Mouse (Mus musculus): ENCODE results near the gene Ugt2b38. TPM values are rescaled to one million over a fixed set of nuclear protein-coding genes. Genes with fewer than 3 reads are reported as not detected.
"Not testable (repeated sequence)": the region's sequence is repeated elsewhere in the genome, so short reads cannot be mapped to it uniquely, and the experiment has no call there.

The Ugt2b38 gene
- polyA plus RNA-seq, 1 experiment, result not detected

DNA sequence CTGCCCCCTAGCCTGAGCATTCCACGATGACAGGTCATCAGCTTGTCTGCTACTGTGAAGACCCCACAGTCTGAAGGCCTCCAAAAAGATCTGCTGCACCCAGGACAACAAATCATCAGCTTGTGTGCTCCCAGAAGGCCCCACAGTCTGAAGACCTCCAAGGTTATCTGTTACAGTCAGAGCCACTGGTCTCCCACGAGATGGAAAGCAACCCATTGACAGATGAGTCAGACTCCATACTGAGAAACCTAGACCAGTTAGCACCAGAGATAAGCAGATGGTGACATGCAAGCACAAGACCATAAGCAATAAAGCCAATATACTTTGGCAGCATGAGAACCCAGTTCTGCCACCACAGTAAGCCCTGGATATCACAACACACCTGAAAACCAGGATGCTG, 43.8 kb downstream of the Ugt2b38 start:
- WGBS, result 82% methylated on average over 2 of the region's 2 CpGs
- Histone ChIP-seq H3K27ac (ENCODE audit: insufficient read depth, low read depth, low read length) (no peak overlapping the region), H3K4me1 (ENCODE audit: control insufficient read depth, insufficient read depth, low read length) (no peaks in the 10 kb centered on the region), H3K4me3 (ENCODE audit: insufficient read depth, low read depth, low read length) (no peak overlapping the region)
- TF ChIP-seq CTCF (IDR thresholded peaks at IDR 0.05; ENCODE audit: insufficient read depth, low read depth, low read length), result no peak
- TF ChIP-seq POLR2A (IDR thresholded peaks at IDR 0.05; ENCODE audit: insufficient read depth, low read depth, low read length), result no peak

DNA sequence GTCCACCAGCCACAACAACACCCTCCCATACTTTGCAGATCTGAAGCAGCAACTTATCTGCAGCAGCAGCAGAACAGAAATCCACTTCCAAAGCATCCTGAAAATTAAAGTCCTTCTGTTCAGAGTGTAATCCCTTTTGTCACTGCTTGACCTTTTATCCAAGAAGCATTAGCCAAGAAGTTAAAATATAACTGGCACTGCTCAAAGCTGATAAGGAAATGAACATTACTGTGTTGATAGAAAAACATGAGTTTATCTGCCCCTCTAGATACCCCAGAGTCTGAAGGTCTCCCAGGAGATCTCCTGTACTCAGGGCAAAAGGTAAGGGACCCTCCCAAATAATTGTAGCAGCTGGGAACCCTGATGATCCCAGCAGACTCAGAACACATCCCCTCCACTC, 44.2 kb downstream of the Ugt2b38 start:
- H3K4me3 ChIP-seq (ENCODE audit: insufficient read depth, low read depth, low read length), result no peak overlapping the region
- TF ChIP-seq POLR2A (IDR thresholded peaks at IDR 0.05; ENCODE audit: insufficient read depth, low read depth, low read length) (no peak), CTCF (IDR thresholded peaks at IDR 0.05; ENCODE audit: insufficient read depth, low read depth, low read length) (no peak)
- no peak overlapping the region for H3K27ac ChIP-seq (ENCODE audit: insufficient read depth, low read depth, low read length)
- no peaks in the 10 kb centered on the region for H3K4me1 ChIP-seq (ENCODE audit: control insufficient read depth, insufficient read depth, low read length)

DNA sequence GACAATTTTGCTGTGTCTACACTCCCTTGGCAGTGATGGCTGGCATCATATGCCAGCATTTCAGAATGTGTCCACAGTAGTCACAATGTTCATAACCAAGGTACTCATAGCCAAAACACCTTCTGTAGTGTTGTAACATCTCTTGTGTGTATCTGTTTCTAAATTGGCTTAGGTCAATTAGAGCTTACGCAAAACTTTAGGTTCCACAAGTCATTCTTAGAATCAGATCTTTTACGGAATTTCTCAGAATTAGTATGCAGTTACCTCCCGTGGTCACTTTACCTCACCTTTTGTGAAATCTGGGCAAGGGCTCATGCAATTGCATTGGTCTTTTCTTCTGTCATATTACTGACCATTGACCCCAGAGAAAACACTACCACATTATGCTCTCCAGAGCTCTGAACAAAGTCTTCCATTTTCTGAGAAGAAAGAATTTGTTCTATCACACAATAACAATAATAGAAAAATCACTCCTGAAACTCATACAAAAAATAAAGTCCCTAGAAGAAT, 48.1 kb downstream of the Ugt2b38 start:
- TF ChIP-seq POLR2A (IDR thresholded peaks at IDR 0.05; ENCODE audit: insufficient read depth, low read depth, low read length) (no peak), CTCF (IDR thresholded peaks at IDR 0.05; ENCODE audit: insufficient read depth, low read depth, low read length) (no peak)
- Histone ChIP-seq H3K27ac (ENCODE audit: insufficient read depth, low read depth, low read length) (no peak overlapping the region), H3K4me1 (ENCODE audit: control insufficient read depth, insufficient read depth, low read length) (no peaks in the 10 kb centered on the region), H3K4me3 (ENCODE audit: insufficient read depth, low read depth, low read length) (no peak overlapping the region)
- 81% methylated on average over 3 of the region's 3 CpGs for WGBS

DNA sequence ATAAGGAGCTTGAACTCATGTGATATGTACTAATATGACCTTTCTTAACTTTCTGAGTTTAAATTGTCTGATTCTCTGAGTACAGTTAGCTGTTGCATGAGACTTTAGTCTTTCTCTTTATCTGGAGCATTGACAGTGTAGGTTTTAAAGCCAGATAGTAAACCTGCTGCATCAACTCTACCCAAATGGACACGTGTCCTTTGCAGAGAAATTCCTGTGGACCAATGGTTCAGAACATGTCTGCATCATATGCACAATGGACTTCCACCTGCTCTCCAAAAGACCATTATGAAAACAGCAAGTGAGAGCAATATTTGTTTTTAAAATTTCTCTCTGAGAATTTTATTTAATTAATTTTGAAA, 50.5 kb downstream of the Ugt2b38 start:
- H3K4me3 ChIP-seq (ENCODE audit: insufficient read depth, low read depth, low read length), result no peak overlapping the region
- TF ChIP-seq CTCF (IDR thresholded peaks at IDR 0.05; ENCODE audit: insufficient read depth, low read depth, low read length), result no peak
- no peak for TF ChIP-seq POLR2A (IDR thresholded peaks at IDR 0.05; ENCODE audit: insufficient read depth, low read depth, low read length)
- no peak overlapping the region for H3K27ac ChIP-seq (ENCODE audit: insufficient read depth, low read depth, low read length)
- 85% methylated on average over 1 of the region's 1 CpGs for WGBS
- H3K4me1 ChIP-seq (ENCODE audit: control insufficient read depth, insufficient read depth, low read length), result no peaks in the 10 kb centered on the region

DNA sequence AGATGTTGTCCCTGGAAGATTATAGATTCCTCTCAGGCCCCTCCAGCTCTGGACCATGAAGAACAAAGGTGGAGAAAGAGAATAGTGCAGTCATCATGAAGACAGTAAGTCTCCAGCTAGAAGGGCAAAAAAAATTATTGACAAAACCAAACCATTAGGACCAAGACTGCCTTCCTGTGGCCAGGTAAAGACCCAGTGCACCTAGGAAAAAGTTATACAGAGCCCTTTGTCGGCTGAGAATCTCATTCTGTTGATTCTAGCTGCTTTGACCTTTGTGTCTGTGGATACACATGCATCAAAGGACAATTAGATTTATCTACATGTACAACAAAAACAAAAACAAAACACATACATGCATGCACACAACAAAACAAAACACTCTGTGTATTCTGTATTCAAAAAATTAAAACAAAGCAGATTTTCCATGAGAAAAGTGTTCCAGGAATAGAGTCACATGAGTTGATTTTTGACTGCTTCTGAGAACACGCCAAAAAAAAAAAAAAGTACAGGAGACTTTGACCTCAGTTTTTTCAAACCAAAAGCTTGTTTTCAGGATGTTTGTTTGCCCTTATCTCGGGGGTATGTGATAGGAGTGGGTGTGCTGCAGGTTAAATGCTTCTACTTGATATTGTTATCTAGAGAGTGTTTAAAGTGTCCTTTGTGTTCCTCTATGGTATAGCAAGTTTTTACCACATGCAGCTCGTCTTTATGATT, 51.1 kb downstream of the Ugt2b38 start:
- not testable (repeated sequence) for H3K4me3 ChIP-seq (ENCODE audit: insufficient read depth, low read depth, low read length); H3K4me1 ChIP-seq (ENCODE audit: control insufficient read depth, insufficient read depth, low read length); H3K27ac ChIP-seq (ENCODE audit: insufficient read depth, low read depth, low read length)
- WGBS, result 62% methylated on average over 4 of the region's 4 CpGs

Other genes starting within 250 kb of the Ugt2b38 start
- not detected in 2 replicates for gene Ugt2b37, start 169.4 kb downstream of the Ugt2b38 start, polyA plus RNA-seq (2012; ENCODE audit: insufficient read depth, insufficient read length, low replicate concordance, missing spikeins)
- not detected in 2 replicates for gene Ugt2a3, start 87.0 kb downstream of the Ugt2b38 start, polyA plus RNA-seq (2012; ENCODE audit: insufficient read depth, insufficient read length, low replicate concordance, missing spikeins)
- gene Ugt2a2, start 58.1 kb upstream of the Ugt2b38 start, polyA plus RNA-seq (2012; ENCODE audit: insufficient read depth, insufficient read length, low replicate concordance, missing spikeins), result not detected in 2 replicates
- not detected in 2 replicates for gene Gm43638, start 62.6 kb upstream of the Ugt2b38 start, polyA plus RNA-seq (2012; ENCODE audit: insufficient read depth, insufficient read length, low replicate concordance, missing spikeins)
- gene Ugt2a1, start 66.7 kb upstream of the Ugt2b38 start, polyA plus RNA-seq (2012; ENCODE audit: insufficient read depth, insufficient read length, low replicate concordance, missing spikeins), result not detected in 2 replicates
- gene Sult1b1, start 114.0 kb upstream of the Ugt2b38 start, polyA plus RNA-seq (2012; ENCODE audit: insufficient read depth, insufficient read length, low replicate concordance, missing spikeins), result not detected in 2 replicates
- not detected in 2 replicates for gene Sult1d1, start 144.8 kb upstream of the Ugt2b38 start, polyA plus RNA-seq (2012; ENCODE audit: insufficient read depth, insufficient read length, low replicate concordance, missing spikeins)
- gene Sult1e1, start 167.4 kb upstream of the Ugt2b38 start, polyA plus RNA-seq (2012; ENCODE audit: insufficient read depth, insufficient read length, low replicate concordance, missing spikeins), result not detected in 2 replicates
- not detected in 2 replicates for gene Csn1s1, start 242.0 kb upstream of the Ugt2b38 start, polyA plus RNA-seq (2012; ENCODE audit: insufficient read depth, insufficient read length, low replicate concordance, missing spikeins)

Measured in olfactory bulb, adult 2 months (tissue).